Comparison of ENCODE assay signal across 8 mouse cellular contexts in genomic region chr3:121814413-121814864, GRCm38 (mm10). TPM values are rescaled to one million over a fixed set of nuclear protein-coding genes. Genes with fewer than 3 reads are reported as not detected.
DNase-seq lines count a peak whose midpoint lies in the region; ATAC-seq and TF ChIP-seq lines count a peak whose summit lies in the region.

No protein-coding gene starts in this region.

- WGBS in heart, embryonic 10.5 days: under 1% methylated on average over 24 of the region's 28 CpGs
- under 1% methylated on average over 28 of the region's 28 CpGs for WGBS in hindbrain, embryonic 15.5 days
- WGBS in liver, embryonic 15.5 days (ENCODE audit: insufficient replicate concordance): under 1% methylated on average over 28 of the region's 28 CpGs
- under 1% methylated on average over 24 of the region's 28 CpGs for WGBS in stomach, embryonic 16.5 days

- TF ChIP-seq POLR2A in cortical plate, adult 2 months (IDR thresholded peaks at IDR 0.05; ENCODE audit: extremely low read depth, insufficient read depth, low read length): no peak

- peak overlapping the region; percentile 85 for H3K4me2 ChIP-seq in hindbrain, embryonic 15.5 days
- H3K4me2 ChIP-seq in liver, embryonic 15.5 days: peak overlapping the region; percentile 84
- peak overlapping the region; percentile 70 for H3K4me2 ChIP-seq in stomach, embryonic 16.5 days (ENCODE audit: low read depth, low read length)

- ATAC-seq in hindbrain, embryonic 15.5 days (ENCODE audit: low FRiP score, low read depth): peak; percentile 57; the same call in 1 of the 2 replicates
- no peak for ATAC-seq in liver, embryonic 15.5 days (ENCODE audit: insufficient read depth)
- ATAC-seq in stomach, embryonic 16.5 days (ENCODE audit: insufficient read depth, low FRiP score): no peak; the same call in 1 of the 2 replicates

- DNase-seq in heart, embryonic 10.5 days (ENCODE audit: low spot score): no peak
- no peak for DNase-seq in heart, adult 11 months
- DNase-seq in cerebellum, adult 11-12 months: no peak
- DNase-seq in frontal cortex, postnatal 10 days (ENCODE audit: low spot score in 2 of 2): no peak

- no peaks in the 10 kb centered on the region for H3K36me3 ChIP-seq in heart, embryonic 10.5 days
- no peaks in the 10 kb centered on the region for H3K36me3 ChIP-seq in hindbrain, embryonic 15.5 days
- no peaks in the 10 kb centered on the region for H3K36me3 ChIP-seq in liver, embryonic 15.5 days (replicated peaks)
- no peaks in the 10 kb centered on the region for H3K36me3 ChIP-seq in stomach, embryonic 16.5 days (ENCODE audit: control insufficient read depth, insufficient read depth, low read length)

- TF ChIP-seq CTCF in cortical plate, adult 2 months (IDR thresholded peaks at IDR 0.05; ENCODE audit: extremely low read depth, insufficient read depth, low read length): no peak

- peak overlapping the region; percentile 94 for H3K4me3 ChIP-seq in heart, embryonic 10.5 days
- H3K4me3 ChIP-seq in cortical plate, adult 2 months (ENCODE audit: insufficient read depth, low read length): peak overlapping the region; percentile 92
- peak overlapping the region; percentile 96 for H3K4me3 ChIP-seq in hindbrain, embryonic 15.5 days
- peak overlapping the region; percentile 84 for H3K4me3 ChIP-seq in liver, embryonic 15.5 days (replicated peaks)
- peak overlapping the region; percentile 92 for H3K4me3 ChIP-seq in stomach, embryonic 16.5 days (replicated peaks; ENCODE audit: low read length)

- H3K27me3 ChIP-seq in heart, embryonic 10.5 days (ENCODE audit: insufficient read depth, poor library complexity, severe bottlenecking): no peaks in the 10 kb centered on the region
- H3K27me3 ChIP-seq in hindbrain, embryonic 15.5 days: no peaks in the 10 kb centered on the region
- no peaks in the 10 kb centered on the region for H3K27me3 ChIP-seq in liver, embryonic 15.5 days
- no peaks in the 10 kb centered on the region for H3K27me3 ChIP-seq in stomach, embryonic 16.5 days (ENCODE audit: control insufficient read depth, insufficient read depth, low read length)

- H3K9me3 ChIP-seq in heart, embryonic 10.5 days: no peaks in the 10 kb centered on the region
- no peaks in the 10 kb centered on the region for H3K9me3 ChIP-seq in hindbrain, embryonic 15.5 days
- no peaks in the 10 kb centered on the region for H3K9me3 ChIP-seq in liver, embryonic 15.5 days (replicated peaks)
- H3K9me3 ChIP-seq in stomach, embryonic 16.5 days (replicated peaks; ENCODE audit: control insufficient read depth, low read length): no peaks in the 10 kb centered on the region

- peak overlapping the region; percentile 99 for H3K27ac ChIP-seq in heart, embryonic 10.5 days
- H3K27ac ChIP-seq in cortical plate, adult 2 months (ENCODE audit: insufficient read depth, low read length): peak overlapping the region; percentile 88
- peak overlapping the region; percentile 99 for H3K27ac ChIP-seq in hindbrain, embryonic 15.5 days (replicated peaks)
- H3K27ac ChIP-seq in liver, embryonic 15.5 days (replicated peaks): peak overlapping the region; percentile 88
- H3K27ac ChIP-seq in stomach, embryonic 16.5 days (ENCODE audit: low read length): peak overlapping the region; percentile 99

- peaks cover 23% of the 10 kb centered on the region for H3K4me1 ChIP-seq in heart, embryonic 10.5 days
- H3K4me1 ChIP-seq in cortical plate, adult 2 months (ENCODE audit: control insufficient read depth, insufficient read depth, low read length): no peaks in the 10 kb centered on the region; the same call in 1 of the 2 replicates
- peaks cover 37% of the 10 kb centered on the region for H3K4me1 ChIP-seq in hindbrain, embryonic 15.5 days (replicated peaks)
- peaks cover 19% of the 10 kb centered on the region for H3K4me1 ChIP-seq in liver, embryonic 15.5 days (replicated peaks)
- peaks cover 17% of the 10 kb centered on the region for H3K4me1 ChIP-seq in stomach, embryonic 16.5 days (ENCODE audit: control insufficient read depth, insufficient read depth, low read length)

- H3K9ac ChIP-seq in hindbrain, embryonic 15.5 days: peak overlapping the region; percentile 89
- peak overlapping the region; percentile 69 for H3K9ac ChIP-seq in liver, embryonic 15.5 days
- peak overlapping the region; percentile 97 for H3K9ac ChIP-seq in stomach, embryonic 16.5 days (ENCODE audit: low read length)

RNA-seq across cellular contexts. Expression of gene Abcd3, which starts 0.7 kb away (rescaled TPM):
- 45.5 and 46.1 TPM in 2 replicates for polyA plus RNA-seq in heart, embryonic 10.5 days (2016; fragmentation: Nextera tagmentation; extraction: Ambion mirVana)
- 22.6 and 23.3 TPM in 2 replicates for polyA plus RNA-seq in cortical plate, adult 2 months (2012; rRNA removed)
- polyA plus RNA-seq in hindbrain, embryonic 15.5 days (2015; fragmentation: Nextera tagmentation; extraction: Ambion mirVana): 71.3 and 75.7 TPM in 2 replicates
- 24.6 and 24.9 TPM in 2 replicates for polyA plus RNA-seq in liver, embryonic 15.5 days (2015; fragmentation: Nextera tagmentation; extraction: Ambion mirVana)
- polyA plus RNA-seq in stomach, embryonic 16.5 days (2015; fragmentation: Nextera tagmentation; extraction: Ambion mirVana): 90.5 and 95.6 TPM in 2 replicates
